Mouse (Mus musculus): Measurements from ENCODE around the gene Pde7b.

The Pde7b gene

DNA sequence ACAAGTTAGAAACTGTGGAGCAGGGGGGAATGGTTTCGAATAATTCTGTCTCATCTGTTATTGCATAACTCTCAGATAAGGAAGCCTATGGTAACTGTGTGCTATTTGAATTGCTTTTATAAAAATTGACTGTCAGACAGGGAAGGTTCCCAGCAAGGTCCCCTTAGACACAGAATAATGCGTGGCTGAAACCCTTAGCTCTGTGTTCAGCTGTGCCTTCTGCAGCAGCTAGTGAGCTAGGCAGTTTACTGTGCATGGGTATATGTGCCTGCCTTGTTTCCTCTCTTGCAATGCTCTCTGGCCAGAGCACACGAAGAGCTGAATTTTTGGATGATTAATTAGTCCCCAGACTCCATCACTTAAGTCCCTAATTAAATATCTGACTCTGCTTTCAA lies 1.4 kb downstream of the Pde7b start:
- no peak for ATAC-seq (ENCODE audit: insufficient number of reproducible peaks, low FRiP score, low TSS enrichment)

DNA sequence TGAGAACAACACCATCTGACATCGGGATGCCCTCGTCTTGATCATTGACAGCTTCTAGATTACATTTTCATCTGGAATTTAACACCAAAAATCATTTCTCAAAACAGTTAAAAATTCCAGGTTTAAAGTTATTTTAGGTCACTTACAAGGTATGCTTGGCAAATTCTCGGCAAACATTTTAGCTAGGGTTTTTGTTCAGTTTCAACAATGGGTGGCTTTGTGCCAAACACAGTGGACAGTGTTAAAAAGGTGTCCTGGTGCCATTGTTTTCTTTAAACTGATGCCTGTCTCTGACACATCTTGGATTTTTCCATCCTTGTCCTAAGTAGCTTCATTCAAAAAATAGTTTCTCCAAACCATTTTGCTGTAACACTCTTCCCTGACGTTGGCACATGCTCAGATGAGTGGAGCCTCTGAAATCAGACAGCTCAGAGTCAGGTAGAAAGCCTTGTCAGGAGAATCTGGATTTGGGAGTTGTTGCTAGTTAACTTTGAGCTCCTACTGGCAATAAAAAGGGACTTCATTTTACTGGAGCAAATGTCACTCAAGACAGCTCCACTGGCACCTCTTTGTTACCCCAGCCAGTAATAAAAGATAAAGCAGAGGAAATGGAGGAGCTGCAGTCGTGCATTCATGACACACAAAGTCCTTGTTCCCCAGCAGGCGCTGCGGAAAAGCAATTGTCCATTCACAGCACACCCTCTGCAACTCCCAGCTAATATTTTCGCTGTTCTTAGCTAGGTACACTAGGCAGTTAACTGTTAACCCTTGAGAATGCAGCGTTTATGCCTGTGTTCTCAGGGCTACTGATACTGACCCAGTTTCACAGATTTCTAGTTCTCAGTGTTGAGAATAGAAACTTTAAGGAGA lies 2.0 kb downstream of the Pde7b start:
- no peak for ATAC-seq (ENCODE audit: insufficient number of reproducible peaks, low FRiP score, low TSS enrichment)

- no peak for ATAC-seq (ENCODE audit: insufficient number of reproducible peaks, low FRiP score, low TSS enrichment)
These were observed 5.7 kb downstream of the Pde7b start for GRCm38 (mm10) chr10:20719201-20719600.

DNA sequence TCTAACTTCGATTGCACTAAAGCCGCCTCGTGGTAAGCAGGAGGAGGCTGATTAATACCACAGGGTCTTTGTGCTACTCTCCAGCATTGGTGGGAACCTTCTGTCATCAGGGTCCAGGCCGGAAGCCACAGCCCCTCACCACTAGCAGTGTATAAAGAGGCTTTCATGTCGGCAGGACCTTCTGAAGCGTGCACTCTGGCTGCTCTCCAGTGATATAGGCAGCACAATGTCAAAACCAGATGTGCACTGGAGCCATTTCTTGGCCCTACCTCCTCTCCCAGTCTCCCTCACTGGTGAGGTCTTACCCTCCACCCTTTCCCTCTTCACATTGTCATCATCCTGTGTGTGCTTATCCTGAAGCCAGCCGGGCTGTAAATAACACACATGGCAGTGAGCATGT lies 24.2 kb downstream of the Pde7b start:
- ATAC-seq (ENCODE audit: insufficient number of reproducible peaks, low FRiP score, low TSS enrichment): no peak

DNA sequence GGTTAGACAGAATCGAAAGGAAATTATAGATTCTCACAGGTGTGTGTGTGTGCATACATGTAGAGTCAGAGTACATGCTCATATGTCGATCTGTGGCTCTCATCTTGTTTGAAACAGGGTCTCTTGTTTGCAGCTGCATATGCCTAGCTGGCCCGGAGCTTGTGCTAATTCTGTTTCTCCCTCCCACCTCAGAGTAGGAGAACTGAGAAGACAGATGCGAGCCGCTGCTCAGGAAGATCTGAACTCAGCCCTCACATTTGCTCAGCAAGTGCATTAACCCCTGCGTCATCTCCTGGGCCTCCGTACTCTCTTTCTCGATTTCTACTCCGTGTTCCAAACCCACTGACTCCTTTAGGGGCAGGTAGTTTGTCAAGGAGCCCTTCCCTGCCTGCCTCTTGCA lies 25.0 kb downstream of the Pde7b start:
- ATAC-seq (ENCODE audit: insufficient number of reproducible peaks, low FRiP score, low TSS enrichment): no peak

DNA sequence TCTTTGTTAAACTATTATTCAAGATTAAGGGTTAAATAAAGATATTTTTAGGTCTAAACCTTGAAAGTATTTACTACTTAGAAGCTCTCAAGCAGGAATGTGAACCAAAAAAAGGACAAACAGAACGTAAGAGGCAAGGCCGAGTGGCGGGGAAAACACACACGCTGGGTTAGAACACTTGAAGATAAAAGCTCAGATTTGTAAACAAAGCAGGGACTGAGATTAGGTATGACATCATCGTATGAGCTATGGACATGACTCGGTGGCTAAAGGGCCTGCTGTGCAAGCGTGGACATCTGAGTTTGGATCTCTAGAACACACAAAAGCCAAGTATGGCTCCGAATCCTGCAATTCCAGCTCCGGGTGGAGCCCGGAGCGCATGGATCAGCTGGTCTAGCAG lies 29.2 kb downstream of the Pde7b start:
- ATAC-seq (ENCODE audit: insufficient number of reproducible peaks, low FRiP score, low TSS enrichment): no peak

DNA sequence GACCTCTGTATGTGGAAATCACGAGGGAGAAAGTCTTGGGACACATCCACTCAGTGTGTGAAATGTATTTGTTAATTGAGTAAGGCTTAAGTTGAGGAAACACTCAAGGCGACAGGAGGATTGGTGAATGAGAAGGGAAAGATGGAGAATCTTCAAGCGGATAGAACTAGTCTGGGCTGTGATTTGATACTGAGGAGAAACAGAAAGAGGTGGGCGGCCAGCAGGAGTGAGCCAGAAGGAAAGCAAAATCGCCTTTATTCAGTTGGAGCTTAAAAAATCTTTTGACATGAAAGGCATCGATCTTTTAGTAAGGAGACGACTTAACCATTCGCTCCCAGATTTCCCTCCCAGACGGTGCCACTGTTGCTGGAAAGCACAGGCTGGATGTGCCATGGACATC lies 34.9 kb downstream of the Pde7b start:
- no peak for ATAC-seq (ENCODE audit: insufficient number of reproducible peaks, low FRiP score, low TSS enrichment)

- no peak for ATAC-seq (ENCODE audit: insufficient number of reproducible peaks, low FRiP score, low TSS enrichment)
These were observed 40.7 kb downstream of the Pde7b start for GRCm38 (mm10) chr10:20684151-20684550.

DNA sequence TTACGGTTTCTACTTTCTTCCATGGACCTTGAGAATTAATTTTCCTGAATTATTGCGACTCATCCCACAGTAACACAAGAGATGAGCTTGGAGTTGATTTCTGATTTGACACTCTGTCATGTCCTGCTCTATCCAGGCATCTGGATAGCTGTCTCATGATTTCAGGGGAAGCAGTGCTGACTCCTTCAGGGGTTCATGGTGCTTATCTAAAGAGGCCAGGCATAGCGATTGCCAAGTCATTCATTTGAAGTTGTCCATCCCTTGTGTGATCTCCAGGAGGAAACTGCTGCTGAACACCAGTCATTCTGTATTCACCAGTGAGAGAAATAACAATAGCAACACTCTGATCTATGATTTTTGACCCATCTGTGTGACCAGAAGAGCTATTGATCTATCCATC lies 43.9 kb downstream of the Pde7b start:
- no peak for ATAC-seq (ENCODE audit: insufficient number of reproducible peaks, low FRiP score, low TSS enrichment)

DNA sequence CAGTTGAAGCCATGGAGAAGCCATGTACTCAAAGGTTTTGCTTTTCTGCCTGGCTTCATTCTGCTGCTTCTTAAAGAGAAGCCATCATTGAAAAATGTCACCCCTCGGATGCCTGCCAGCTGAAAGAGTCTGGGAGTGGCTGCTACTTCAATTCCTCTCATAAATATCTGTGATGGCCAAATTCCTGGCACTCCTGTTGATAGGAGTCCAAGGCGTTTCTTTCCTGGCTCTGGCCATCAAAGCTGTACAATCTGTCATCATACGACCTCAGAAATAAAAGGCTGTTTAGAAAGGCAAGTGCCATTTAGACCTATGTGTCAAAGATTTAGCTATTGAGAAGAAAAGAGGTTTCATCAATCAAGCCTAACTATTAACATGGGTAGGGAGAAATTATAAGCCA lies 49.6 kb downstream of the Pde7b start:
- no peak for ATAC-seq (ENCODE audit: insufficient number of reproducible peaks, low FRiP score, low TSS enrichment)

DNA sequence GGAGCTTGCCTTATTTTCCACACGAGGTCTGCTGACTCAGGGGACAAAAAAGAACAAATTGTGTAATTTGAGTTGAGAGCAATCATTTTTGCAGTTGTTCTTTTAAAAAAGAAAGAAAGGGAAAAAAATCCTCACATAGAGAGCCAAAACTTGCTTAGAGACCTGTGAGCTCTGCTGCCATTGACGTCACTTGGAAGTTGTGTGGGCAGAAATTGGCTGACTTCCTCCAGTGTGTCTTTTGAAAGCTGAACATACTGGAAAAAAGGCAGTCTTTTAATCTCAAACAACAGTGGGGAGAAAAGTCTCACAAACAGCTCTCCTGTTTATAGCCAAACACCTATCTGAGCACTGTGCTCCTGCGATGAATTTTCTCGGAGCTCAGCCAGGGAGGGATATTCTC lies 51.1 kb downstream of the Pde7b start:
- no peak for ATAC-seq (ENCODE audit: insufficient number of reproducible peaks, low FRiP score, low TSS enrichment)

GRCm38 (mm10) chr10:20672591-20672990 lies 52.3 kb downstream of the Pde7b start:
- no peak for ATAC-seq (ENCODE audit: insufficient number of reproducible peaks, low FRiP score, low TSS enrichment)

- ATAC-seq (ENCODE audit: insufficient number of reproducible peaks, low FRiP score, low TSS enrichment): no peak
These were observed 53.3 kb downstream of the Pde7b start for GRCm38 (mm10) chr10:20671621-20672020.

DNA sequence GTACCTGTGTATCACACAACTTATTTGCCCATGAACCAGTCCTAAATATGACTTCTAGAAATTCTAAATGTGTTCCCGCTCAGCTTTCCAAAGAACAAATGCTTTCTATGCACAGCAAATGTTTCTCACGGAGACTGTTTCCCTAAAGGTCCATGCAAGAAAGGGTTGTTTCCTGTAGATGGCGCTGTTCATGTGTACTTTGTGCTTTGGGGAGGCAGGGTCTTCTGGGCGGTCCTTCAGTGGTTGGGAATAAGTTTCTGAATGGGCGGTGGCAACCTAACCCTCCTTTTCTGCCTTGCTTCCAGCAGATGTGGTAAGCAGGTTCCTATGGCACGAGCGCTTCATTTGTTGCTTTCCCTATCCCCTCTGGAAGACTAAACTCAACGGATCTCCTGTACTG lies 54.3 kb downstream of the Pde7b start:
- ATAC-seq (ENCODE audit: insufficient number of reproducible peaks, low FRiP score, low TSS enrichment): no peak

GRCm38 (mm10) chr10:20669467-20669866 lies 55.4 kb downstream of the Pde7b start:
- no peak for ATAC-seq (ENCODE audit: insufficient number of reproducible peaks, low FRiP score, low TSS enrichment)

GRCm38 (mm10) chr10:20668577-20668976 lies 56.3 kb downstream of the Pde7b start:
- ATAC-seq (ENCODE audit: insufficient number of reproducible peaks, low FRiP score, low TSS enrichment): no peak

DNA sequence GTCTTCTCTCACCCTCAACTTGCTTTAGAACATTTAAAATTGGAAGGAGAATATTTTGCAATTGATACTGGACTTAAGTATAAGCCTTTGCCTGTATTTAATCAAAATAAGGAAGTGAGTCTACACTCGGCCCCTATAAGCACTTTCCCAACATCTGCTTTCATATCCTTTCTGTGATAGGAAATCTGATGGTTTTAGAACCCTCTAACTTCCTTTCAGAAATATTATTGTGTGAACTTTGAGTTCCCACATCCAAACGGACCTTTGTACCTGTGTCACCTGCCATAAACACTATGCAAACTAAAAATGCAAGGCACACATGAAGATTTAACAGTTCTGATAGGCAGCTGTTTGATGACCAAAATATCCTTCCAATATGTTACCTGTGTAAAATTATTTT lies 58.2 kb downstream of the Pde7b start:
- ATAC-seq (ENCODE audit: insufficient number of reproducible peaks, low FRiP score, low TSS enrichment): no peak

DNA sequence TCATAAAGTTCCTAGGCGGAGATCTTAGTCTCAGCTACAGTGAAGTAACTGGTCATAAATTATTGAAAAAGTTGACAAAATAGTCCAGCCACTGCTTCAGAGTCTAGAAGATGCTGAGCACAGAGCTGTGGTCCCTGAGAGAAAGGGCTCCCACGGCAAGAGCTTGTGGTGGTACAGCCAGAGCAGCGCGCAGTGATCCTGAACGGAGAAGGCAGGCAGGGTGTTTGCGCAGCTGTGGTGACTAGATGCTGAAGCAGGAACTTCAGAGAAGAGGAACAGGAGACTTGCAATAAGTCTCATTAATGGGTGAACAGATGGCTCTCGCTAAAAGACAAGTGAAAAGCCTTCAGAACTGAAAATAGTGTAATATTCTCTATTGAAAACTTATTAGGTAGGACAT lies 61.9 kb downstream of the Pde7b start:
- ATAC-seq (ENCODE audit: insufficient number of reproducible peaks, low FRiP score, low TSS enrichment): no peak

GRCm38 (mm10) chr10:20661684-20662083 lies 63.2 kb downstream of the Pde7b start:
- ATAC-seq (ENCODE audit: insufficient number of reproducible peaks, low FRiP score, low TSS enrichment): no peak

DNA sequence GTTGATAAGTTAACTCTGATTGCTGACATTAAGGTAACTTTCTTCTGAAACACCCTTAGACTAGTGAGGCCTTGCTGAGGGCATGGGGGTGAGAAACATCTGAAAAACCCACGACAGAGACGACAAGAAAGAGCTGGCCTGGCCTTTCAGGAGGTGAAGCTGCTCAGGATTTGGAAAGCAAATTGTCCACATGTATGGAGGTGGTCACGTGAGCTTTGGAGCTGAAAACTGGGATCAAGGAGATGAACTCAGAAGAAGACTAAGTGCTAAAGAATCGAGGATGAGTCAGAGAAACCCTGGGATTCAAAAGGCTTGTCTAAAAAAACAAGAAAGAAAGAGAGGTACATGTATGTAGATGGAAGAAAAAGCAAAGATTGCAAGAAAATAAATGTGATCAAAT lies 65.2 kb downstream of the Pde7b start:
- ATAC-seq (ENCODE audit: insufficient number of reproducible peaks, low FRiP score, low TSS enrichment): no peak

DNA sequence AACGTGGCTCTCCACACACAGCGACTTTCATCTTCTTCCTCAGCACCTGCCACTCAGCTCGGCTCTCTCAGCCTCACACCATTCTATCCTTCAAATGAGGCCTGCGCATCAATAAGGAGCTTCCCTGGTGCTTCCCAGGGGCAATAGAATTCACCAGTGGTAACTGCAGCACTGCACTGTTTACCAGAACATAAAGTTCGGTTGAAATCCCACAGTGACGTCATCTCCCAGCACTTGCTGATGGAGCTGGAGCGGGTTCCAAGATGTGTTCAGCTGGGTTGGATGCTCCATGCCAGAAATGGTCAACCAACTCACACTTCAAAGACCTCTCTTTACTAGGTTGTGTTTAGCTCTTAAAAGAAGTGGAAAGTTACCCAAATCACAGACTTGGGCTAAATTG lies 65.6 kb downstream of the Pde7b start:
- no peak for ATAC-seq (ENCODE audit: insufficient number of reproducible peaks, low FRiP score, low TSS enrichment)

GRCm38 (mm10) chr10:20658716-20659115 lies 66.2 kb downstream of the Pde7b start:
- ATAC-seq (ENCODE audit: insufficient number of reproducible peaks, low FRiP score, low TSS enrichment): no peak

Data from cerebellum, adult (tissue).